Mouse (Mus musculus): ENCODE results near the gene Scn10a. TPM values are rescaled to one million over a fixed set of nuclear protein-coding genes. Genes with fewer than 3 reads are reported as not detected.

Scn10a gene
- polyA plus RNA-seq, 1 experiment from 2014 or later, result 0.03 TPM

DNA sequence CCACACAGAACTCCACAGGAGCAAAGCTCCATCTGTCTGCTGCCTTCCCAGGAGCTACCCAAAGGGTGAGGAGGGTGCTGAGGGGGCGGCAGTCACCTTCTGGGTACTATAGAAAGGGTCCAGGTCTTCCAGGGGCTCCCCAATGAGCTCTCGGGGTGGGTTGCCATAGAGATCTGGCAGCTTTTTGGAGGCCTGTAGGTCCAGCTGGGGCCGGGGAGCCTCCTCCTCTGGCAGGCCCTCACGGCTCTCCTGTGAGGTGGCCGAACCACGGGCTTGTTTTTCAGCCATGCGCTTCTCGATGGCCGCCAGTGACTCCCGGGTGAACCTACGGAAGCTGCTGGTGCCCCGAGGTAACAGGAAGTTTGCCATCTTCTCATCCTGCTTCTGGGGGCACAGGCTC lies 156.9 kb downstream of the Scn10a start:
- peaks cover 16% of the 10 kb centered on the region for H3K27me3 ChIP-seq (ENCODE audit: control insufficient read depth, insufficient read depth, low read length)
- H3K4me2 ChIP-seq (ENCODE audit: low read depth, low read length), result no peak overlapping the region
- 0 out of 2 replicates have a peak, but pooled peaks cover 3% of the 10 kb centered on the region for H3K4me1 ChIP-seq (ENCODE audit: control insufficient read depth, insufficient read depth, low read length)
- no peak overlapping the region for H3K4me3 ChIP-seq (ENCODE audit: low read depth, low read length)
- H3K36me3 ChIP-seq (ENCODE audit: control insufficient read depth, insufficient read depth, low read length), result no peaks in the 10 kb centered on the region
- no peaks in the 10 kb centered on the region for H3K9me3 ChIP-seq (ENCODE audit: control insufficient read depth, low read length)
- H3K9ac ChIP-seq (replicated peaks; ENCODE audit: low read depth, low read length), result no peak overlapping the region
- 44% methylated on average over 12 of the region's 12 CpGs for WGBS
- H3K27ac ChIP-seq (ENCODE audit: low read depth, low read length), result no peak overlapping the region
- no peak for ATAC-seq (ENCODE audit: low read depth)

GRCm38 (mm10) chr9:119561746-119562145 lies 157.4 kb downstream of the Scn10a start:
- Histone ChIP-seq H3K9ac (replicated peaks; ENCODE audit: low read depth, low read length) (0 out of 2 replicates have a peak overlapping the region, but pooled peaks have one; percentile 4), H3K36me3 (ENCODE audit: control insufficient read depth, insufficient read depth, low read length) (no peaks in the 10 kb centered on the region), H3K4me1 (ENCODE audit: control insufficient read depth, insufficient read depth, low read length) (0 out of 2 replicates have a peak, but pooled peaks cover 3% of the 10 kb centered on the region), H3K9me3 (ENCODE audit: control insufficient read depth, low read length) (no peaks in the 10 kb centered on the region), H3K4me2 (ENCODE audit: low read depth, low read length) (no peak overlapping the region), H3K4me3 (ENCODE audit: low read depth, low read length) (no peak overlapping the region), H3K27me3 (ENCODE audit: control insufficient read depth, insufficient read depth, low read length) (peaks cover 11% of the 10 kb centered on the region), H3K27ac (ENCODE audit: low read depth, low read length) (no peak overlapping the region)
- WGBS, result 48% methylated on average over 8 of the region's 8 CpGs
- no peak for ATAC-seq (ENCODE audit: low read depth)

DNA sequence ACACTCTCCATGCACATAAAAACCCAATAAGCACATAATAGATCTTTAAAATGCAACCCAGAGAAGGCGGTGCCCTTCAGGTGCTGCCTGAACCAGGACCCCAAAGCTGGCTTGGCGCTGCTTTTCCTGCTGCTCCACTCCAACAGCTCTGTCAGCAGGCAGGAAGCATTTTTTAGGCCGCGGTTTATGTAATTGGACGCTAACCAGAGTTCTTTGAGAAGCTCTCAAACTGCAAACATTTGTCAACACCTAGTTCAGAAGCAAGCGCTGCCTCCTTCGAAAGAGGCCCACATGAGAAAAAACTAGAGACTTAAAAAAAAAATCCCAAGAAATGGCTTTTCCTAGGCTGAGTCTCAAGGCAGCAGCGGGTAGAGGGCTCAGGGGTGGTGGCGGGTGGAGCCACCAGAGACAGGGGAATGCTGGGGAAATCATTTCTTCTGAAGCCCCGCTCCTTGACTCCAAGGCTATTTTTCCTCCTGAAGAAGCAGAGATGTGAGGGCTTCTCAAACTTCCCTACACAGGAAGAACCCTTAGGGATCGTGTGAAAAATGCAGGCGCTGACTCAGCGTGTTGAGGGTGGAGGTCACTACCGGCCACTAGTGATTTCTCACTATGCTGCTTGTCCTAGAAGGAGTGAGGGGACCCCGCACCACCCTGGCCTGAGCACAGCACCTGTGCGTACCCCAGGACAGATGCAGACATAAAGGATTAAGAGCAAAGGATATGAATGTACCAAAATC lies 159.4 kb downstream of the Scn10a start:
- no peak overlapping the region for H3K4me2 ChIP-seq (ENCODE audit: low read depth, low read length)
- H3K9me3 ChIP-seq (ENCODE audit: control insufficient read depth, low read length), result no peaks in the 10 kb centered on the region
- no peak overlapping the region for H3K9ac ChIP-seq (replicated peaks; ENCODE audit: low read depth, low read length)
- WGBS, result 74% methylated on average over 16 of the region's 16 CpGs
- H3K4me3 ChIP-seq (ENCODE audit: low read depth, low read length), result no peak overlapping the region
- no peaks in the 10 kb centered on the region for H3K27me3 ChIP-seq (ENCODE audit: control insufficient read depth, insufficient read depth, low read length)
- H3K36me3 ChIP-seq (ENCODE audit: control insufficient read depth, insufficient read depth, low read length), result no peaks in the 10 kb centered on the region
- H3K4me1 ChIP-seq (ENCODE audit: control insufficient read depth, insufficient read depth, low read length), result 0 out of 2 replicates have a peak, but pooled peaks cover 3% of the 10 kb centered on the region
- H3K27ac ChIP-seq (ENCODE audit: low read depth, low read length), result no peak overlapping the region
- ATAC-seq (ENCODE audit: low read depth), result no peak

Other genes starting within 250 kb of the Scn10a start
- 0.27 and 0.28 TPM in 2 replicates for gene Scn5a, start 140.3 kb downstream of the Scn10a start, polyA plus RNA-seq (2014; fragmentation: Nextera tagmentation; extraction: Ambion mirVana)
- gene Scn11a, start 106.1 kb upstream of the Scn10a start, polyA plus RNA-seq (2014; fragmentation: Nextera tagmentation; extraction: Ambion mirVana), result 0.13 and 1.4 TPM in 2 replicates
- 55.6 and 68.5 TPM in 2 replicates for gene Wdr48, start 175.6 kb upstream of the Scn10a start, polyA plus RNA-seq (2014; fragmentation: Nextera tagmentation; extraction: Ambion mirVana)
- 20.6 and 23.3 TPM in 2 replicates for gene Gorasp1, start 218.2 kb upstream of the Scn10a start, polyA plus RNA-seq (2014; fragmentation: Nextera tagmentation; extraction: Ambion mirVana)
- gene Ttc21a, start 218.3 kb upstream of the Scn10a start, polyA plus RNA-seq (2014; fragmentation: Nextera tagmentation; extraction: Ambion mirVana), result 0.54 and 0.74 TPM in 2 replicates